Mouse (Mus musculus) lung, adult 2 months (tissue): ENCODE results near the gene Ctsk. TPM values are rescaled to one million over a fixed set of nuclear protein-coding genes. Genes with fewer than 3 reads are reported as not detected.
"Not testable (repeated sequence)": the region's sequence is repeated elsewhere in the genome, so short reads cannot be mapped to it uniquely, and the experiment has no call there.

ENCODE experiments used
- DNase-seq: peaks from one replicate; pipeline ENCODE4 v3.0.0; 2022
- H3K4me1 ChIP-seq: fragments of 200-500 bp; 2 replicates; pipeline ENCODE4 v1.6.1; 2011; ENCODE audit warnings: low read length; ENCODE audit not compliant: control insufficient read depth, insufficient read depth
- H3K4me3 ChIP-seq: fragments of 200-500 bp; replicated peaks from 2 replicates; pipeline ENCODE3; 2011; ENCODE audit warnings: low read depth, mild to moderate bottlenecking, control low read depth, low read length; ENCODE audit errors: extremely low read depth
- CTCF ChIP-seq: fragments of 200-500 bp; IDR thresholded peaks from 2 replicates; pipeline ENCODE4 v1.5.1; 2011; ENCODE audit warnings: mild to moderate bottlenecking, low read length, control low read depth; ENCODE audit not compliant: insufficient read depth
- POLR2A ChIP-seq: fragments of 200-500 bp; IDR thresholded peaks from 2 replicates; pipeline ENCODE4 v1.6.1; 2011; ENCODE audit warnings: low read depth, mild to moderate bottlenecking, control low read depth, low read length, borderline replicate concordance; ENCODE audit errors: extremely low read depth
- WGBS: fragments of 180-500 bp; shearing (Covaris S2); methylation state at CpG from one replicate; pipeline ENCODE4 v1.1.7; 2018; 5-methylcytosine and 5-hydroxymethylcytosine counted together
- polyA plus RNA-seq: library from polyadenylated mRNA; depleted of rRNA; stranded (reverse); fragments of >200 nt; gene quantifications from 2 replicates; pipeline ENCODE4 v1.2.3, GENCODE M21; 2012; rRNA removed

Ctsk gene
- polyA plus RNA-seq, 1 experiment = 13.0 TPM

DNA sequence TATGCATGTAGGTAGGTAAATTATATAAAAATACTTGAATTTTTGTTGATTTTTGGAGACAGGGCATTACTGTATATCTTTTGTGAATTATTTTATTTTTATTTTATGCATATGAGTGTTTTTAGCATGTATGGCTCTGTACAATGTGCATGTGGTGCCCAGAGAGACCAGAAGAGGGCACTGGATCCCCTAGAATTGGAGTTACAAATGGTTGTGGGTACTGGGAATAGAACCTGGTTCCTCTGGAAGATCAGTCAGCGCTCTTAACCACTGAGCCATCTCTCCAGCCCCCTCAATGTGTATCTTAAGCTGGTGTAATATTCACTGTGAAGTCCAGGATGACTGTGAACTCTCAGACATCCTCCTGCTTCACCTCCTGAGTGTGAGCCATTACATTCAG lies 35.9 kb downstream of the Ctsk start:
- 79% methylated on average over 1 of the region's 1 CpGs for WGBS
- H3K4me1 ChIP-seq = no peaks in the 10 kb centered on the region

DNA sequence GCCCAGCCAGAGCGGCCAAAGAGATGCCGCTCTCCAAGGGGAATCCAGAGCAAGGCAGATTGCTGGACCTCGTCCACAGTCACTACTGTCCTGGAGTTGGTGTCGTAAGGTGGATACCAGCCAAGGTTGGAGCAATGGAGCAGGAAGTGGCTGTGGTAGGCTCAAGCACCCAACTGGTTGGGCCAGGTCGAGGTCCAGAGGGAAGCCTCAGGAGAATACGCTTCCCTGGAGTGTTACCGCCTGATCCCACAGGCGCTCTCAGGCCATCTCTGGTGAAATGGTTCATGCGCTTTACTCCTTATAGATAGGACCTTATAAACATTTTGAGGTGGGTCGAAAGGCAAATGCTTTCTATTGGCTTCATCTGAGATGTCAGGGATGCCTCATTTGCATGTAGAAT lies 39.9 kb downstream of the Ctsk start:
- no peak overlapping the region for H3K4me3 ChIP-seq
- 80% methylated on average over 10 of the region's 10 CpGs for WGBS
- H3K4me1 ChIP-seq = no peaks in the 10 kb centered on the region
- no peak for DNase-seq
- TF ChIP-seq POLR2A = no peak
- no peak for TF ChIP-seq CTCF

More for the DNA sequence above, 35.9 kb downstream of the Ctsk start:
- no peak for DNase-seq
- TF ChIP-seq CTCF = no peak
- TF ChIP-seq POLR2A = no peak
- H3K4me3 ChIP-seq = no peak overlapping the region

- no peaks in the 10 kb centered on the region for H3K4me1 ChIP-seq
- no peak overlapping the region for H3K4me3 ChIP-seq
- no peak for TF ChIP-seq POLR2A
- DNase-seq = no peak
- 89% methylated on average over 4 of the region's 4 CpGs for WGBS
Observed at GRCm38 (mm10) chr3:95539837-95540236, 40.8 kb downstream of the Ctsk start.

DNA sequence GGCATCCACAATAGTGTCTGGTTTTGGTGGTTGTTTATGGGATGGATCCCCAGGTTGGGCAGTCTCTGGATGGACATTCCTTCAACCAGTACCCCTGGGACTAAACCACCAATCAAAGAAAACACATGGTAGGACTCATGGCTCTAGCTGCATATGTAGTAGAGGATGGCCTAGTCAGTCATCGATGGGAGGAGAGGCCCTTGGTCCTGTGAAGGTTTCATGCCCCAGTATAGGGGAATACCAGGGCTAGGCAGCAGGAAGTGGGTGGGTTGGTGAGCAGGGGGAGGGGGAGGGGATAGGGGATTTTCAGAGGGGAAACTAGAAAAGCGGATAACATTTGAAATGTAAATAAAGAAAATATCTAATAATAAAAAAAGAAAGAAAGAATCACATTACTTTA lies 42.1 kb downstream of the Ctsk start:
- not testable (repeated sequence) for DNase-seq
- 63% methylated on average over 2 of the region's 2 CpGs for WGBS

DNA sequence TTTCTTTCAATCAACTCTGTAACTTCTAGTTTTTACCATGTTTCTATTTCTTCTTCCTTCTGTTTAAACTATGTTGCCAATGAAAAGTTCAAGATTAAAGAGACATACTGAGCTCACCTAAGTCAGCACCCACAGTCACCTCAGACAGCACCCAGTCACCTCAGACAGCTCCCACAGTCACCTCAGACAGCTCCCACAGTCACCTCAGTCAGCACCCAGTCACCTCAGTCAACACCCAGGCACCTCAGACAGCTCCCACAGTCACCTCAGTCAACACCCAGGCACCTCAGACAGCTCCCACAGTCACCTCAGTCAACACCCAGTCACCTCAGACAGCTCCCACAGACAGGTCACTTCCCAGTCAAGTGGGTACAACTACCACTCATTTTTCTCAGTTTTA lies 43.1 kb downstream of the Ctsk start:
- DNase-seq = no peak
- Histone ChIP-seq H3K4me1 (no peaks in the 10 kb centered on the region), H3K4me3 (no peak overlapping the region)
- TF ChIP-seq CTCF = no peak

More for the DNA sequence above, 42.1 kb downstream of the Ctsk start:
- not testable (repeated sequence) for H3K4me3 ChIP-seq, H3K4me1 ChIP-seq

DNA sequence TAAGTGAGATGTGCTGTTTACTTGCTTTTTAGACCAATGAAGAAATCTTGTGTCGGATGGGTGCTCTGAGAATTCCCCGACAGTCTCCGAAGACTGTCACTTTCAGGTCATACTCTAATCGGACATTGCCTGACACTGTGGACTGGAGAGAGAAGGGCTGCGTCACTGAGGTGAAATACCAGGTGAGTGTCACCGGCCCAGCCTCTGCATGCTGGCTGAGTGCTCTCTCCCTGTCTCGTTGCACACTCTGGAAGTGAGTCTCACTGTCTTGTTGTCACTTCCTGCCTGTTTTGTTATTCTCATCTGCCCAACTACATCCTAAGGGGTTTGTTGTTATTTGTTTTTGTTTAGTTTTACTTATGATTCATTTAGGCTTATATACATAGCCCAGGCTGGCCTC lies 43.9 kb downstream of the Ctsk start:
- no peak for DNase-seq
- 58% methylated on average over 7 of the region's 7 CpGs for WGBS
- Histone ChIP-seq H3K4me3 (no peak overlapping the region), H3K4me1 (no peaks in the 10 kb centered on the region)
- TF ChIP-seq POLR2A (no peak), CTCF (no peak)

DNA sequence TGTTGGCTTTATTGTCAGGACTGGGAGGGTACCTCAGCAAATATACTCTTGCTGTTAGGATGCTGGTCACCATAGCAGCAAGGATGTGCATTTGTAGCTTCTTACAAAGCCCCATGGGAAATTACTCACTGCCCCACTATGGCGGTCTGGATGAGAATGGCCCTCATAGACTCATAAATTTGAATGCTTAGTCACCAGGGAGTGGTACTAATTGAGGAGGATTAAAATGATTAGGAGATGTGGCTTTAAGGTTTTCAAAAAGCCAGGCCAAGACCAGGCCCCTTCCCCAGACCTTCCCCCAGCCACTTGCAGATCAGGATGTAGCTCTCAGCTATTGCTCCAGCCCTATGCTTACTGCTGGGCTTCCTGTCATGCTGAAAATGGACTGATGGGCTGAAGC lies 51.1 kb downstream of the Ctsk start:
- WGBS = 100% methylated on average over 1 of the region's 1 CpGs
- no peak for TF ChIP-seq CTCF
- TF ChIP-seq POLR2A = no peak
- H3K4me3 ChIP-seq = no peak overlapping the region

DNA sequence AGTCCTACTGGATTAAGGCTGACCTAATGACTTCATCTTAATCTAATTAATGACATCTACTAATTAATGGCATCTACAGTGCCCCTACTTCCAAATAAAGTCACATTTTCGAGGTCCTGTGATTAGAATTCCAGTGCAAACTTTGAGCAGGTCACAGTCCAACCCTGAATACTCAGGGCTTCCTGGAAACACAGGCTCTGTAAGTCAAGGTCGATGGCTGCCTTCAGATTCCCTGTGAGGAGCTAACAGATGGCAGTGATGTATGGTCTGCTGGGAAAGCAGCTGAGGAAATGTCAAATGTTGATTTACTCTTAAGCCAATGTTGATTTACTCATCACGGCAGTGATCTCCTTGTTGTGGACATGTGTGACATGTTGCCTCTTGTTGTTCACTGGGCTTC lies 54.9 kb downstream of the Ctsk start:
- DNase-seq = no peak
- H3K4me1 ChIP-seq = no peaks in the 10 kb centered on the region
- 37% methylated on average over 3 of the region's 3 CpGs for whole genome bisulfite sequencing
- no peak for TF ChIP-seq CTCF
- H3K4me3 ChIP-seq = no peak overlapping the region

More for the DNA sequence above, 51.1 kb downstream of the Ctsk start:
- H3K4me1 ChIP-seq = no peaks in the 10 kb centered on the region
- no peak for DNase-seq

Other genes with a start within 250 kb of the Ctsk start
- gene Bnipl, start 248.1 kb upstream of the Ctsk start, polyA plus RNA-seq = 4.2 and 13.3 TPM in 2 replicates
- gene Mindy1, start 217.9 kb upstream of the Ctsk start, polyA plus RNA-seq = 89.1 and 95.2 TPM in 2 replicates
- gene Prune1, start 217.2 kb upstream of the Ctsk start, polyA plus RNA-seq = 13.4 and 24.2 TPM in 2 replicates
- gene Anxa9, start 192.1 kb upstream of the Ctsk start, polyA plus RNA-seq = 4.7 and 16.7 TPM in 2 replicates
- 158 and 181 TPM in 2 replicates for gene Cers2, start 184.5 kb upstream of the Ctsk start, polyA plus RNA-seq
- 10.7 and 14.7 TPM in 2 replicates for gene Setdb1, start 142.1 kb upstream of the Ctsk start, polyA plus RNA-seq
- gene 4930558C23Rik, start 96.4 kb upstream of the Ctsk start, polyA plus RNA-seq = 0.30 TPM in 1 of 2 replicates, not detected in the other
- gene Arnt, start 64.9 kb upstream of the Ctsk start, polyA plus RNA-seq = 35.5 and 38.1 TPM in 2 replicates
- 47.8 and 82.1 TPM in 2 replicates for gene Ctss, start 27.5 kb downstream of the Ctsk start, polyA plus RNA-seq
- gene Hormad1, start 60.4 kb downstream of the Ctsk start, polyA plus RNA-seq = not detected in 2 replicates
- 4.5 and 10.0 TPM in 2 replicates for gene Golph3l, start 89.7 kb downstream of the Ctsk start, polyA plus RNA-seq
- 9.3 and 15.7 TPM in 2 replicates for gene Ensa, start 125.7 kb downstream of the Ctsk start, polyA plus RNA-seq
- gene Mcl1, start 159.5 kb downstream of the Ctsk start, polyA plus RNA-seq = 89.2 and 178 TPM in 2 replicates
- 51.3 and 52.3 TPM in 2 replicates for gene Adamtsl4, start 188.7 kb downstream of the Ctsk start, polyA plus RNA-seq
- 465 and 807 TPM in 2 replicates for gene Ecm1, start 240.3 kb downstream of the Ctsk start, polyA plus RNA-seq